Mouse (Mus musculus) embryonic fibroblast, embryonic 13.5 days (primary cell): ENCODE measurements at regions not wholly inside any gene's neighbourhood (a gene's known extent, or its start where the extent isn't known, plus 50 kb on each side); places are given as distances from the start of the nearest gene placed in this dataset.
"Not testable (repeated sequence)": the region's sequence is repeated elsewhere in the genome, so short reads cannot be mapped to it uniquely, and the experiment has no call there.

Experiments used
- H3K27ac ChIP-seq: 2 replicates; pipeline ENCODE4 v1.5.1; 2012; ENCODE audit warnings: low read length, control low read depth, inconsistent platforms; ENCODE audit not compliant: insufficient read depth
- H3K4me1 ChIP-seq: 2 replicates; pipeline ENCODE4 v1.6.1; 2011; ENCODE audit warnings: low read length; ENCODE audit not compliant: control insufficient read depth, insufficient read depth
- H3K4me3 ChIP-seq: 2 replicates; pipeline ENCODE4 v1.5.1; 2011; ENCODE audit warnings: mild to moderate bottlenecking, control low read depth, low read length; ENCODE audit not compliant: insufficient read depth
- CTCF ChIP-seq: IDR thresholded peaks from 2 replicates; pipeline ENCODE4 v1.5.1; 2011; ENCODE audit warnings: mild to moderate bottlenecking, control low read depth, low read length, moderate library complexity, borderline replicate concordance; ENCODE audit not compliant: insufficient read depth
- POLR2A ChIP-seq: IDR thresholded peaks from 2 replicates; pipeline ENCODE4 v1.6.1; 2011; ENCODE audit warnings: low read depth, mild to moderate bottlenecking, control low read depth, low read length, moderate library complexity

DNA sequence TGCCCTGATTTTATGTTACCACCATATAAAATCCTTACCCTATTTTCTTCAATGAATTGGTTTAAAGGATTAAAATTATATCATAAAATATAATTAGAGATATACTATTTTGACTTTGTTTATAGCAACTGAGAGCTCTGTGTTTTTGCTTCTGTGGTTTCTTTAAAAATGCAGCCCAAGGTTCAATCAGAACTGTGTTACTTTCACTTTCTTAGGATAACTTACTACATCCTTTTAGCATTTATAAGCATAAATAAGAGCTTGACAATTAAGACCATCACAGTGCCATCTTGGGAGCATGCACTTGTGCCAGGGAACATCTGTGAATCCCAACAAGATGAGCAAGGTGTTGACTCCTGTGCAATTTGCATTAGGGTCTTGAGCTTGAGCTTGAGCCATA, 169.3 kb upstream of the Stxbp5 start:
- TF ChIP-seq CTCF, result no peak
- TF ChIP-seq POLR2A, result no peak
- H3K27ac ChIP-seq, result no peak overlapping the region

DNA sequence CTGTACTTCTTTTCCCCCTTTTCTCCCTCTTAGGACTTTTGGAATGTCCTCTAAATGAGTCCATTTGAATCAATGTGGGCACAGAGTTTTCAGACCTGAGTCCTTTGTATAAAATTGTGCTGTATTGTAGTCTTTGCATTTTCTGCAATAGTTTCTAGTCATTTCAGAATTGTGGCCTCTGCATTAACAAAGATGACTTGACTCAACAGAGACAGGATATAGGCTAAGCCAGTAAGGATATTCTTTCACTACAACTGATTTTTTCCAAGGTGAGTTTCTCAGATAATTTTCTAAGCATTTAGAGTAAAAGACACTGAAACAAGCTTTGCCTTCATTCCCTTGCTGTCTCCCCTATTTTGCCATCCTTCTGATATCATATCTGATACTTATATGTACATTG, 168.8 kb upstream of the Stxbp5 start:
- not testable (repeated sequence) for H3K27ac ChIP-seq, H3K4me1 ChIP-seq, H3K4me3 ChIP-seq

More for the DNA sequence above, 169.3 kb upstream of the Stxbp5 start:
- Histone ChIP-seq H3K4me1 (no peaks in the 10 kb centered on the region), H3K4me3 (no peak overlapping the region)

DNA sequence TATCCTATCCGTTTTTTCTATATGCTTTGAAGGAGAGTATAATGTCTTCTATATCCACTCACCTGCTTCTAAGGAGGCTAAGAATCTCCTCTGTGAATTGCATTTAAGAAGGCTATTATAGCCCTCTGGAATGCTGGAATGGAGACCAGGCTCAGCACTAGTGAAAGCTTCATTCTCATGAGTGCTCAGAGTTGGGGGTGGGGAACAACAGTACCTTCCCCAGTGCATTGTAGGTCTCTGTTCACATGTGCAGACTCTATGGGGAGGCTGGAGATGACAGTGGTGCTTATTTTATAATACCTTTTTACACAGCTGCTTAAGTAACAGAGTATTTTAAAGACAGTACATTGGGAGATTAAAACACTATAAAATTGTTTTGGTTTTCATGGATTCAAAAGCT, 145.9 kb upstream of the Stxbp5 start:
- TF ChIP-seq POLR2A (no peak), CTCF (no peak)
- Histone ChIP-seq H3K4me3 (no peak overlapping the region), H3K4me1 (no peaks in the 10 kb centered on the region), H3K27ac (no peak overlapping the region)

DNA sequence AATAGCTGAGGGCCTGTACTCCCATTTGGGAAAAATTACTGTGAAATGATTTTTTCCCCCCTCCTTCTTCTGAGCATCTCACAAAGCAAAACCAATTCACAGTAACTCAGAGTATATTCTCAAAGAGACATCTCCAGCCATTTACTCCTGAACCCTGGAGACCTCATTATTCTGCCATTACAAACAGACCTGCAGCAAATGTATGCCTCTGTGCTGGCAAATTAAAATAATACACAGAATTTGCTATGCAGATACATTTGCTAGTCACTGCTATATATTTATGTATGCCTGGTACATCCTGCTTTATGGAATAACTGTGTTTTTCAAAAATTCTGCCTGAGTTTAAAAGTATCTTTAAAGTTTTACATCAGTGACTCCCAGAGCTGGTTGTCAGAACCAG, 145.4 kb upstream of the Stxbp5 start:
- H3K27ac ChIP-seq, result no peak overlapping the region
- H3K4me3 ChIP-seq, result no peak overlapping the region
- TF ChIP-seq POLR2A, result no peak
- TF ChIP-seq CTCF, result no peak
- no peaks in the 10 kb centered on the region for H3K4me1 ChIP-seq

DNA sequence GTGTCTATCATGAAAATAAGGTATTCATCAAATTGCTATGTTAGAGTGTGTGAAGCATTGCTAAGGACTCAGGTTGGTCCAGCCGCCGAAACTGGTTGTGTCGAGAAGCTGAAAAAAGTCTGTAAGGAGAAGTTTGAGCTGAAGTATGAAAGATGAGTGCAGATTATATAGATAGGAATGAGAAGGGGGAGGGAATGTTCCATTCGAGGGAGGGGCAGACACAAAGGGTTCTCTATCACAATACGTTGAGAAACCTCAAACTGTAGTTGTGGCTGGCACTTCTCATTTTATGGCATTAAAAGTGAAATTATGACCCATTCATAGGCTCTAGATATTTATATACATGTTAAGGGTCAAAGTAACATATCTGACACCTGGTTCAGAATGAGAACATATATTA, 108.4 kb upstream of the Stxbp5 start:
- TF ChIP-seq CTCF (no peak), POLR2A (no peak)
- Histone ChIP-seq H3K4me3 (no peak overlapping the region), H3K27ac (no peak overlapping the region)

DNA sequence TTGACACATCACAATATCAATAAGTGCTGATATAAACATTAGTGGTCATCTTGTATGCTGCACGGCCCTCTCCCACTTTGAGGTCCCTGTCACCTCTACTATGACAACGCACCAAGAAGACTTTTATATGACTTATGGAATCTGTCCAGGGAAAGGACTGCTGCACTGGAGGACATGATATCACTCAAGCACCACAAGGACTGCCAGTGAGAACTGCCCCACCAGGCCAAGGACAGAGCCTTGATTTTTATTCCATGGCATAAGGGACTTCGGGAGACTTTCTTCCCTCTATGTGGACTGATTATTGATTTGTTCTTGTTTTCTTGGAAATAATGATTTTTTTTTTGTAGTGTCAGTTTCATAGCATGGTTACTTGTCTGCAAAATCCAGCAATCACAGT, 97.7 kb upstream of the Stxbp5 start:
- H3K4me3 ChIP-seq, result no peak overlapping the region
- TF ChIP-seq POLR2A (no peak), CTCF (no peak)

More for the DNA sequence above, 108.4 kb upstream of the Stxbp5 start:
- H3K4me1 ChIP-seq, result no peaks in the 10 kb centered on the region

DNA sequence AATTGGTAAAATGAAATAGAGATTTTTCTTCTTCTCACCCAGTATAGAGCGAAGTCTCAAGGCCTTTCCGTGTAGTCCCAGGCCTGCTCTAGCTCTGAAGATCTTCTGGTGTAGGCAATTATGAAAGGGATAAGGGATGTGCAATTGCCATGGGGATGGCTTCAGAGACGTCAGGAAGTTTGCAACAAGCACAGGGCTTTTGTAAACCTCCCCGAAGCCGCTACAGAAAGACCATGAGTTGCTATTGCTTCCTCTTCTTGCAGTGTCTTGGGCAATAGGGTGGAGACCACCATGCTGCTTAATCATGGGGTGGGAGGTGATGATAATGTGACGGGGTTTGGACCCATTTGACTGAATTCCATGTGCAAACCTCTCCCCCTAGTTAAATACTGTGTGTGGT, 95.3 kb upstream of the Stxbp5 start:
- no peak for TF ChIP-seq POLR2A
- TF ChIP-seq CTCF, result no peak
- Histone ChIP-seq H3K27ac (no peak overlapping the region), H3K4me3 (no peak overlapping the region), H3K4me1 (no peaks in the 10 kb centered on the region)

More for the DNA sequence above, 97.7 kb upstream of the Stxbp5 start:
- Histone ChIP-seq H3K27ac (no peak overlapping the region), H3K4me1 (no peaks in the 10 kb centered on the region)

DNA sequence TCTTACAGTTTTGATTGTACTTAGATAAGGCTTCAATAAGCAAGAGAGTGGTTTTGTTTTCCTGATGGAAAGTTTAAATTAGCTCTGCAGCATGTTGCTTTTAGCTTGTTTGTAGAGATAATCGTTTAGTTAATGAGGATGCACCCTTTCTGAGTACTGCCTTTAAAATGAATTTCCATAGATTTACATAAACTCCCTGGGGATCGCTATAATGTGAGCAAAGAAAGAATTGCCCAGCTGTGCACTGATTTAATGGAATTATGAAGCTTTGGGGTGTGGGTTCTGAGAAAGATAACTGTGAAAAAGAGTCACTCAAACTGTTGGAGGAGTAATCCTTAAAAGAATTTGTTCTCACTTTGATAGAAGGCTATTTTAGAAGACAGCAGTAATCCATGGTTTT, 91.9 kb upstream of the Stxbp5 start:
- TF ChIP-seq POLR2A, result no peak
- TF ChIP-seq CTCF, result no peak
- Histone ChIP-seq H3K27ac (no peak overlapping the region), H3K4me3 (no peak overlapping the region)

DNA sequence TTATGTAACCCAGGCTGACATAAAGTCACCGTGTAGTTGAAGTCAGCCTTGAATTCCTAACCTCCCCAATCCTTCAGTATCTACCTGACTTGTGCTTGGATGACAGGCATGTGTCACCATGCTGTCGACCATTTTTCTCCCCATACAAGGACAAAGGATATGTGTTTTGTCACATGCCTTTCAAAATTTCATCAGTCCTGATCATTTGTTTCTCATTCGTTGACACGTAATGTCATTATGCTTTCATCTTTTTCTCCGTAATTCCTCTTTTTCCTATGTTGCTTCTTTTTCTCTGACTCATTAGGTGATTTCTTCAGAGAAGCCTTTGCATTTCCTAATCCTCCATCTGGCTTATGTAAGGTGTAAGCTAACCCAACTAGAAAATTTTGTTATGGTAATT, 84.5 kb upstream of the Stxbp5 start:
- no peak for TF ChIP-seq POLR2A
- TF ChIP-seq CTCF, result no peak
- no peak overlapping the region for H3K4me3 ChIP-seq
- no peaks in the 10 kb centered on the region for H3K4me1 ChIP-seq
- H3K27ac ChIP-seq, result no peak overlapping the region

More for the DNA sequence above, 91.9 kb upstream of the Stxbp5 start:
- no peaks in the 10 kb centered on the region for H3K4me1 ChIP-seq

DNA sequence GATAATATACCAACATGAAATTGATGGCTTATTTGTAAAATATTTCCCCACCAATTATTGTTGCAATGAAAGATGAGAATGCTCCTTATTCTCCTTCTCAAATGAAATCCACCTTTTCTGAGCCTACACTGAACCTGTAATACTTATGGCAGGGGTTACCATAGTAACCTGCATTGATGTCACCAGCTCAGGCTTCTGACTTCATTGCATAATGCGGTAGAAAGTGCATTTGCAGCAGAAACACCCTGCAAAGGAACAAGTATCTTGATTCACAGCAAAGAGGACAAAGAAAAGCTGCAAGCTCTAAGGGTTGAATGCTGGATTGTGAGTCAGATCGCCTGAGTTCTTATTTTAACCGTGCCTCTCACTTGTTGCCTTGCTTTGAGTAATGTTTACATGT, 75.5 kb upstream of the Stxbp5 start:
- H3K27ac ChIP-seq, result no peak overlapping the region

More for the DNA sequence above, 75.5 kb upstream of the Stxbp5 start:
- Histone ChIP-seq H3K4me3 (no peak overlapping the region), H3K4me1 (no peaks in the 10 kb centered on the region)
- TF ChIP-seq POLR2A (no peak), CTCF (no peak)
